Mouse (Mus musculus) CH12.LX (cell line): ENCODE results near the gene Pgm5. TPM values are rescaled to one million over a fixed set of nuclear protein-coding genes. Genes with fewer than 3 reads are reported as not detected.

Experiments used
- DNase-seq: peaks from one replicate; pipeline ENCODE4 v3.0.0-alpha.2; 2013; ENCODE audit errors: extremely low read depth
- H3K27ac ChIP-seq: 2 replicates; pipeline ENCODE4 v1.5.1; 2012; ENCODE audit warnings: low read depth, mild to moderate bottlenecking, control low read depth, moderate library complexity; ENCODE audit not compliant: insufficient read depth
- H3K27me3 ChIP-seq: replicated peaks from 2 replicates; pipeline ENCODE3; 2012; ENCODE audit warnings: inconsistent platforms
- H3K36me3 ChIP-seq, 2 experiments: replicated peaks in 1 of 2; 2 replicates each; pipeline versions ENCODE3 to v1.6.1; 2012; ENCODE audit warnings: inconsistent platforms in 1 of 2, low read length in 1 of 2, mild to moderate bottlenecking in 1 of 2, mixed read lengths in 1 of 2, moderate library complexity in 1 of 2; ENCODE audit not compliant: control insufficient read depth in 1 of 2, insufficient read depth in 1 of 2
- H3K4me1 ChIP-seq, 2 experiments: 2 replicates each; pipeline ENCODE4 v1.6.1; 2012; ENCODE audit warnings: inconsistent platforms in 1 of 2, moderate library complexity in 1 of 2; ENCODE audit not compliant: insufficient read depth in 2 of 2, control insufficient read depth in 1 of 2
- H3K4me2 ChIP-seq: 2 replicates; pipeline ENCODE4 v1.6.1; 2012; ENCODE audit warnings: low read depth, mild to moderate bottlenecking, control low read depth; ENCODE audit not compliant: poor library complexity, insufficient read depth, severe bottlenecking
- H3K4me3 ChIP-seq, 3 experiments: fragments of 150-350 bp in 1 of 3; sonication (generic) in 1 of 3; replicated peaks in 1 of 3; 2 replicates each; pipeline versions ENCODE3 to v1.5.1; 2011 to 2012; ENCODE audit warnings: low read depth in 2 of 3, low read length in 2 of 3, mild to moderate bottlenecking in 2 of 3, moderate library complexity in 2 of 3, control low read depth in 1 of 3, improper control_type of control experiment in 1 of 3, inconsistent platforms in 1 of 3, mixed read lengths in 1 of 3; ENCODE audit not compliant: poor library complexity in 1 of 3
- H3K79me2 ChIP-seq: replicated peaks from 2 replicates; pipeline ENCODE4 v1.6.1; 2012; ENCODE audit warnings: mild to moderate bottlenecking, moderate library complexity; ENCODE audit not compliant: control insufficient read depth, poor library complexity, insufficient read depth, severe bottlenecking; ENCODE audit errors: extremely low read depth
- H3K9ac ChIP-seq: 2 replicates; pipeline ENCODE4 v1.6.1; 2012; ENCODE audit warnings: low read depth, mild to moderate bottlenecking, control low read depth, moderate library complexity; ENCODE audit not compliant: insufficient read depth
- H3K9me3 ChIP-seq: replicated peaks from 2 replicates; pipeline ENCODE3; 2012; ENCODE audit warnings: low read length, inconsistent platforms, mixed read lengths
- CHD1 ChIP-seq: IDR thresholded peaks from 2 replicates; pipeline ENCODE4 v1.6.1; 2012; ENCODE audit warnings: low read depth, low read length, improper control_type of control experiment, inconsistent platforms
- CTCF ChIP-seq, 2 experiments: IDR thresholded peaks in 1 of 2; conservative IDR thresholded peaks in 1 of 2; 2 replicates each; pipeline ENCODE4 v1.5.1; 2011 to 2012; ENCODE audit warnings: low read depth in 2 of 2, low read length in 2 of 2, improper control_type of control experiment in 1 of 2, inconsistent platforms in 1 of 2, mild to moderate bottlenecking in 1 of 2, moderate library complexity in 1 of 2
- EP300 ChIP-seq: IDR thresholded peaks from 2 replicates; pipeline ENCODE4 v1.6.1; 2011; ENCODE audit warnings: low read length, improper control_type of control experiment
- IRF4 ChIP-seq: IDR thresholded peaks from 2 replicates; pipeline ENCODE4 v1.6.1; 2014; ENCODE audit warnings: low read depth, mild to moderate bottlenecking, inconsistent platforms, low read length, improper control_type of control experiment
- JUND ChIP-seq: conservative IDR thresholded peaks from 2 replicates; pipeline ENCODE4 v1.6.1; 2011; ENCODE audit warnings: low read depth, low read length, improper control_type of control experiment
- MEF2A ChIP-seq: IDR thresholded peaks from 2 replicates; pipeline ENCODE4 v1.6.1; 2014; ENCODE audit warnings: low read depth, mild to moderate bottlenecking, inconsistent platforms, low read length, improper control_type of control experiment, borderline replicate concordance
- MYC ChIP-seq: IDR thresholded peaks from 2 replicates; pipeline ENCODE4 v1.6.1; 2011; ENCODE audit warnings: low read depth, mild to moderate bottlenecking, improper control_type of control experiment, low read length
- NELFE ChIP-seq: IDR thresholded peaks from 2 replicates; pipeline ENCODE4 v1.6.1; 2011; ENCODE audit warnings: low read depth, low read length, improper control_type of control experiment
- POLR2AphosphoS2 ChIP-seq: IDR thresholded peaks from 2 replicates; pipeline ENCODE4 v1.6.1; 2011; ENCODE audit warnings: low read depth, low read length, improper control_type of control experiment
- RAD21 ChIP-seq: IDR thresholded peaks from 2 replicates; pipeline ENCODE4 v1.6.1; 2011; ENCODE audit warnings: low read depth, mild to moderate bottlenecking, low read length, improper control_type of control experiment, moderate library complexity
- RCOR1 ChIP-seq: conservative IDR thresholded peaks from 2 replicates; pipeline ENCODE4 v1.6.1; 2012; ENCODE audit warnings: low read depth, mild to moderate bottlenecking, inconsistent platforms, low read length, improper control_type of control experiment
- SMC3 ChIP-seq: IDR thresholded peaks from 2 replicates; pipeline ENCODE4 v1.6.1; 2011; ENCODE audit warnings: low read depth, low read length, improper control_type of control experiment
- TBP ChIP-seq: conservative IDR thresholded peaks from 2 replicates; pipeline ENCODE4 v1.6.1; 2011; ENCODE audit warnings: low read depth, low read length, improper control_type of control experiment
- TCF12 ChIP-seq: IDR thresholded peaks from 2 replicates; pipeline ENCODE4 v1.6.1; 2014; ENCODE audit warnings: low read depth, mild to moderate bottlenecking, inconsistent platforms, low read length, improper control_type of control experiment
- UBTF ChIP-seq: IDR thresholded peaks from 2 replicates; pipeline ENCODE4 v1.6.1; 2012; ENCODE audit warnings: low read depth, mild to moderate bottlenecking, inconsistent platforms, low read length, improper control_type of control experiment, moderate library complexity
- ZC3H11A ChIP-seq: IDR thresholded peaks from 2 replicates; pipeline ENCODE4 v1.6.1; 2012; ENCODE audit warnings: low read depth, mild to moderate bottlenecking, inconsistent platforms, low read length, improper control_type of control experiment
- ZNF384 ChIP-seq: IDR thresholded peaks from 2 replicates; pipeline ENCODE4 v1.6.1; 2012; ENCODE audit warnings: low read depth, low read length, improper control_type of control experiment, inconsistent platforms
- dilution Hi-C: fragments of 300-500 bp; cut with MboI; formaldehyde crosslinking; loops from 2 replicates; pipeline ENCODE4 v1.14.3; 2020; ENCODE audit warnings: low sequenced_read_pairs; ENCODE audit not compliant: extremely low pct_unique_long_range_greater_than_20kb, extremely low pct_ligation_motif_present
- in situ Hi-C: fragments of 300-500 bp; cut with MboI; formaldehyde crosslinking; loops from 3 replicates; pipeline ENCODE4 v1.14.3; 2019; ENCODE audit warnings: low sequenced_read_pairs, low pct_ligation_motif_present, low pct_unique_long_range_greater_than_20kb, mixed read lengths
- polyA plus RNA-seq: library from polyadenylated mRNA; unstranded; fragments of >175 nt; gene quantifications from 2 replicates; pipeline ENCODE4 v1.2.1, GENCODE M21; 2012; ENCODE audit warnings: low read depth; ENCODE audit not compliant: insufficient read length
- total RNA-seq, 2 experiments: library from RNA; depleted of rRNA; stranded (reverse); fragments of 300-350 nt in 1 of 2; fragments of >200 nt in 1 of 2; gene quantifications; 2 replicates each; pipeline ENCODE4 v1.2.3; 2012 to 2014

Gene Pgm5
- total and polyA plus RNA-seq, 3 experiments = not detected

- no peaks in the 10 kb centered on the region for H3K36me3 ChIP-seq
- in situ Hi-C loops = no loop called here
- TF ChIP-seq POLR2AphosphoS2 = no peak
- TF ChIP-seq, all 38 proteins: peak for 0
- Histone ChIP-seq H3K27ac (no peak overlapping the region), H3K9me3 (no peaks in the 10 kb centered on the region), H3K4me3 (no peak overlapping the region), H3K27me3 (no peaks in the 10 kb centered on the region), H3K4me2 (no peak overlapping the region), H3K9ac (no peak overlapping the region), H3K79me2 (no peaks in the 10 kb centered on the region), H3K4me1 (peaks cover 0 to 17% of the 10 kb centered on the region in 2 experiments; a peak in 2 of 4 replicates)
- dilution Hi-C loops = no loop called here
- DNase-seq = no peak
These were observed 161.0 kb downstream of the Pgm5 start for GRCm38 (mm10) chr19:24700664-24701063.

DNA sequence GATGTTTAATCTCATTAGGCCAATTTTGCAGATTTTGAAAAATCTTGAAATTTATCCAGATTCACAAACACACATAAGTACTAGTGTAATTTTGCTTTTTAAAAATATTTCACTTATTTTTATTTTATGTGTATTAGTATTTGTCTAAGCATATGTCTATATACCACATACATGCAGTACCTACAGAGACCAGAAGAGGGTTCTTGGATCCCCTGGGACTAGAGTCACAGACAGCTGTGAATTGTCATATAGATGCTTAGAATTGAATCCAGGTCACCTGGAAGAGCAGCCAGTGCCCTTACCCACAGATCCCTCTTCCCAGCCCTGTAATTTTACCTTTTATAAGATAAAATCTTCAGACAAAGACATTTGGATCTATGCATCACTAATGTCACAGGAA, 161.7 kb downstream of the Pgm5 start:
- in situ Hi-C loops = no loop called here
- Histone ChIP-seq H3K4me3 (no peak overlapping the region), H3K9ac (no peak overlapping the region), H3K36me3 (no peaks in the 10 kb centered on the region), H3K27me3 (no peaks in the 10 kb centered on the region), H3K27ac (no peak overlapping the region), H3K4me2 (no peak overlapping the region), H3K79me2 (no peaks in the 10 kb centered on the region), H3K9me3 (no peaks in the 10 kb centered on the region), H3K4me1 (peaks cover 0 to 15% of the 10 kb centered on the region in 2 experiments; a peak in 2 of 4 replicates)
- DNase-seq = no peak
- TF ChIP-seq UBTF (no peak), MEF2A (no peak), EP300 (no peak), JUND (no peak), ZC3H11A (no peak), RAD21 (no peak), TBP (no peak), ZNF384 (no peak), SMC3 (0 out of 2 replicates have a peak, but pooled peaks have one; percentile 13), TCF12 (no peak), CHD1 (no peak), IRF4 (no peak), NELFE (no peak), RCOR1 (no peak), MYC (no peak), CTCF (conservative IDR thresholded peaks at IDR 0.05 in 1 of 2, IDR thresholded peaks at IDR 0.05 in 1 of 2; ENCODE audit: low read depth in 2 of 2, low read length in 2 of 2) (peak; percentile 8 to 49; a peak in 2 of 4 replicates)
- dilution Hi-C loops = no loop called here
